Mouse (Mus musculus): ENCODE measurements around the gene Tescl.

Gene Tescl

GRCm38 (mm10) chr7:24361001-24361400, 27.3 kb upstream of the Tescl start:
- DNase-seq: no peak

- DNase-seq: peak; percentile 24
These were observed 25.5 kb upstream of the Tescl start for GRCm38 (mm10) chr7:24359269-24359668.

- no peak for DNase-seq
These were observed 24.2 kb upstream of the Tescl start for GRCm38 (mm10) chr7:24357899-24358298.

GRCm38 (mm10) chr7:24356081-24356480, 22.3 kb upstream of the Tescl start:
- no peak for DNase-seq

GRCm38 (mm10) chr7:24355646-24356045, 21.9 kb upstream of the Tescl start:
- DNase-seq: no peak

GRCm38 (mm10) chr7:24348896-24349295, 15.2 kb upstream of the Tescl start, which contains the start of gene Lypd5:
Gene Lypd5, plus strand, starts transcription at chr7:24349196.
- no peak for DNase-seq

- no peak for DNase-seq
These were observed 12.7 kb upstream of the Tescl start for GRCm38 (mm10) chr7:24346444-24346843.

GRCm38 (mm10) chr7:24343701-24344272, 10.1 kb upstream of the Tescl start:
- DNase-seq: no peak

- no peak for DNase-seq
These were observed 4.5 kb upstream of the Tescl start for GRCm38 (mm10) chr7:24338241-24338640.

GRCm38 (mm10) chr7:24335699-24336309, 2.1 kb upstream of the Tescl start:
- DNase-seq: peak; percentile 71

GRCm38 (mm10) chr7:24327281-24327975, 6.3 kb downstream of the Tescl start:
- no peak for DNase-seq

- DNase-seq: no peak
These were observed 7.2 kb downstream of the Tescl start for GRCm38 (mm10) chr7:24326273-24327135.

GRCm38 (mm10) chr7:24325675-24326128, 8.0 kb downstream of the Tescl start:
- DNase-seq: peak; percentile 7

- no peak for DNase-seq
These were observed 8.5 kb downstream of the Tescl start for GRCm38 (mm10) chr7:24325197-24325596.

- no peak for DNase-seq
These were observed 11.1 kb downstream of the Tescl start for GRCm38 (mm10) chr7:24322593-24322992.

GRCm38 (mm10) chr7:24318942-24319341, 14.8 kb downstream of the Tescl start:
- no peak for DNase-seq

GRCm38 (mm10) chr7:24316567-24317092, 17.1 kb downstream of the Tescl start, which contains the start of gene Zfp94:
Gene Zfp94, minus strand, starts transcription at chr7:24316666.
- peak; percentile 97 for DNase-seq

GRCm38 (mm10) chr7:24315726-24316566, 17.8 kb downstream of the Tescl start:
- DNase-seq: peak; percentile 34

GRCm38 (mm10) chr7:24300771-24301282, 32.9 kb downstream of the Tescl start, which contains the start of gene Zfp61:
Gene Zfp61, minus strand, starts transcription at chr7:24301232.
- DNase-seq: peak; percentile 48

GRCm38 (mm10) chr7:24299823-24300481, 33.8 kb downstream of the Tescl start:
- peak; percentile 8 for DNase-seq

Data from kidney, postnatal 14 days (tissue).